Mouse (Mus musculus) ES-Bruce4 (cell line): ENCODE measurements around the gene Lrba.

ENCODE experiments used
- CTCF ChIP-seq: IDR thresholded peaks from one replicate; pipeline ENCODE4 v1.8.1; 2011; ENCODE audit warnings: low read depth, low read length
- EP300 ChIP-seq: IDR thresholded peaks from 2 replicates; pipeline ENCODE4 v1.6.1; 2011; ENCODE audit warnings: low read depth, low read length; ENCODE audit not compliant: insufficient read depth
- POLR2A ChIP-seq: IDR thresholded peaks from one replicate; pipeline ENCODE4 v1.8.1; 2011; ENCODE audit warnings: low read length; ENCODE audit not compliant: insufficient read depth

DNA sequence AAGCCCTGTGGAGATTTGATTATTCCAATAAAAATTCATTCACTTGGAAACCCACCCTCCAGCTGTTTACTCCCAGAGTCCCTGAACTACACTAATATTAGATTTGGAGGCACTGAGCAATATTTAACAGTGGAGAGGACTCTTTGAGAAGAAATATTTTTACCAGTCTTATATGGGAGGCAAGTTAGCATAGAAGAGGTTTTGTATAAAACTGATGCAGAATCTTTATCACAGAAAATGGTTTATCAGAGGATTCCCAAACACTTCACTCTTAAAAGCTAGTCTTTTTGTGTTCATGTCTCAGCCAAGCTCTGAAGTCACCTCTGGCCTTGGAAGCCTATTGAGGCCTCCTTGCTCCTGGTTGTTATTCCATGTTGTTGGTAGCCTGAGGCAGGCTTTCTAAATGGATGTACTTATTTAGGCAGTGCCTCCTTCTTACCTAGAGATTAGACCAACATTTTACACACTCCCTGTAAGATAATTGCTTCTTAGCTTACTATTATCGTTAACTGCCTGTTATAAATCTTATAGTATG, 317.4 kb downstream of the Lrba start:
- TF ChIP-seq CTCF (no peak), EP300 (no peak), POLR2A (no peak)
